Mouse (Mus musculus) embryonic facial prominence, embryonic 10.5 days (tissue): ENCODE results near the gene Btnl10. TPM values are rescaled to one million over a fixed set of nuclear protein-coding genes. Genes with fewer than 3 reads are reported as not detected.

Source experiments
- DNase-seq: peaks from one replicate; pipeline ENCODE4 v3.0.0-alpha.2; 2017; ENCODE audit warnings: low spot score
- H3K27ac ChIP-seq: fragments of 300-500 bp; sonication (generic); replicated peaks from 2 replicates; pipeline ENCODE4 v1.5.1; 2016; ENCODE audit warnings: mild to moderate bottlenecking
- H3K27me3 ChIP-seq: fragments of 300-500 bp; sonication (generic); replicated peaks from 2 replicates; pipeline ENCODE4 v1.6.1; 2016; ENCODE audit warnings: low read depth, mild to moderate bottlenecking; ENCODE audit not compliant: poor library complexity, severe bottlenecking
- H3K36me3 ChIP-seq: fragments of 300-500 bp; sonication (generic); replicated peaks from 2 replicates; pipeline ENCODE4 v1.6.1; 2016; ENCODE audit warnings: mild to moderate bottlenecking, moderate library complexity
- H3K4me1 ChIP-seq: fragments of 300-500 bp; sonication (generic); 2 replicates; pipeline ENCODE4 v1.6.1; 2016
- H3K4me3 ChIP-seq: fragments of 300-500 bp; sonication (generic); 2 replicates; pipeline ENCODE4 v1.5.1; 2016; ENCODE audit warnings: mild to moderate bottlenecking, moderate library complexity
- H3K9me3 ChIP-seq: fragments of 300-500 bp; sonication (generic); 2 replicates; pipeline ENCODE4 v1.6.1; 2016; ENCODE audit warnings: mild to moderate bottlenecking
- WGBS: fragments of 180-500 bp; shearing (Covaris S2); methylation state at CpG from one replicate; pipeline ENCODE4 v1.1.7; 2016; 5-methylcytosine and 5-hydroxymethylcytosine counted together
- polyA plus RNA-seq: library from polyadenylated mRNA; unstranded; fragments of >200 nt; fragmentation: Nextera tagmentation; extraction: Ambion mirVana; gene quantifications from 2 replicates; pipeline ENCODE4 v1.2.1, GENCODE M21; 2016

Gene Btnl10
- not detected in 2 replicates for polyA plus RNA-seq

GRCm38 (mm10) chr11:58917745-58918366 lies at the start of gene Btnl10:
Btnl10 (plus strand) TSS chr11:58917908.
- no peak within 1 kb of the TSS for H3K27ac ChIP-seq
- WGBS = 82% methylated on average over 12 of the region's 12 CpGs
- no peaks in the 10 kb centered on the region for H3K9me3 ChIP-seq
- H3K36me3 ChIP-seq = no peaks in the 10 kb centered on the region
- H3K27me3 ChIP-seq = no peaks in the 10 kb centered on the region; the same call in 1 of the 2 replicates
- H3K4me3 ChIP-seq = no peak within 1 kb of the TSS
- H3K4me1 ChIP-seq = peaks cover 17% of the 10 kb centered on the region
- no peak for DNase-seq

- peaks cover 32% of the 10 kb centered on the region for H3K36me3 ChIP-seq
- H3K4me1 ChIP-seq = peaks cover 13% of the 10 kb centered on the region
- peak overlapping the region; percentile 87; the same call in 1 of the 2 replicates for H3K27ac ChIP-seq
Observed at GRCm38 (mm10) chr11:58867954-58868330, 49.8 kb upstream of the Btnl10 start.

GRCm38 (mm10) chr11:58870961-58871360 lies 46.7 kb upstream of the Btnl10 start:
- DNase-seq = no peak
- no peak overlapping the region for H3K4me3 ChIP-seq
- peaks cover 13% of the 10 kb centered on the region for H3K4me1 ChIP-seq
- peaks cover 32% of the 10 kb centered on the region for H3K36me3 ChIP-seq
- no peaks in the 10 kb centered on the region for H3K27me3 ChIP-seq
- H3K27ac ChIP-seq = no peak overlapping the region
- H3K9me3 ChIP-seq = no peaks in the 10 kb centered on the region
- WGBS = 91% methylated on average over 4 of the region's 4 CpGs

More at GRCm38 (mm10) chr11:58867954-58868330, 49.8 kb upstream of the Btnl10 start:
- H3K27me3 ChIP-seq = no peaks in the 10 kb centered on the region
- peak overlapping the region; percentile 72 for H3K4me3 ChIP-seq
- no peaks in the 10 kb centered on the region for H3K9me3 ChIP-seq
- 90% methylated on average over 6 of the region's 6 CpGs for WGBS
- no peak for DNase-seq

- Histone ChIP-seq H3K9me3 (no peaks in the 10 kb centered on the region), H3K4me1 (no peaks in the 10 kb centered on the region), H3K27ac (no peak overlapping the region), H3K4me3 (no peak overlapping the region), H3K36me3 (peaks cover 48% of the 10 kb centered on the region), H3K27me3 (no peaks in the 10 kb centered on the region)
- DNase-seq = no peak
- 88% methylated on average over 8 of the region's 8 CpGs for WGBS
Observed at GRCm38 (mm10) chr11:58883756-58884155, 34.0 kb upstream of the Btnl10 start.

- Histone ChIP-seq H3K4me3 (no peak overlapping the region), H3K4me1 (no peaks in the 10 kb centered on the region), H3K27me3 (no peaks in the 10 kb centered on the region), H3K36me3 (peaks cover 70% of the 10 kb centered on the region), H3K9me3 (no peaks in the 10 kb centered on the region), H3K27ac (no peak overlapping the region)
- no peak for DNase-seq
- WGBS = 96% methylated on average over 10 of the region's 10 CpGs
Observed at GRCm38 (mm10) chr11:58890511-58890910, 27.2 kb upstream of the Btnl10 start.

GRCm38 (mm10) chr11:58894456-58894855 lies 23.3 kb upstream of the Btnl10 start:
- H3K4me1 ChIP-seq = no peaks in the 10 kb centered on the region
- no peaks in the 10 kb centered on the region for H3K9me3 ChIP-seq
- 68% methylated on average over 6 of the region's 6 CpGs for WGBS
- H3K36me3 ChIP-seq = peaks cover 95% of the 10 kb centered on the region
- no peak overlapping the region for H3K4me3 ChIP-seq
- H3K27me3 ChIP-seq = no peaks in the 10 kb centered on the region
- H3K27ac ChIP-seq = no peak overlapping the region
- peak; percentile 27 for DNase-seq

GRCm38 (mm10) chr11:58897485-58897884 lies 20.2 kb upstream of the Btnl10 start:
- peaks cover 2% of the 10 kb centered on the region for H3K4me1 ChIP-seq
- DNase-seq = no peak
- peaks cover 91% of the 10 kb centered on the region for H3K36me3 ChIP-seq
- WGBS = 87% methylated on average over 6 of the region's 6 CpGs
- H3K27me3 ChIP-seq = no peaks in the 10 kb centered on the region
- H3K9me3 ChIP-seq = no peaks in the 10 kb centered on the region
- H3K27ac ChIP-seq = no peak overlapping the region
- H3K4me3 ChIP-seq = no peak overlapping the region

- Histone ChIP-seq H3K9me3 (no peaks in the 10 kb centered on the region), H3K4me3 (no peak overlapping the region), H3K27me3 (no peaks in the 10 kb centered on the region), H3K27ac (no peak overlapping the region), H3K4me1 (peaks cover 13% of the 10 kb centered on the region), H3K36me3 (peaks cover 56% of the 10 kb centered on the region)
- no peak for DNase-seq
Observed at GRCm38 (mm10) chr11:58901080-58901479, 16.6 kb upstream of the Btnl10 start.

GRCm38 (mm10) chr11:58903511-58904409 lies 13.9 kb upstream of the Btnl10 start, which contains the start of gene Zfp39:
Zfp39 (minus strand) TSS chr11:58904225.
- Histone ChIP-seq H3K27ac (peak within 1 kb of the TSS; percentile 95), H3K9me3 (no peaks in the 10 kb centered on the region), H3K27me3 (no peaks in the 10 kb centered on the region), H3K36me3 (peaks cover 32% of the 10 kb centered on the region), H3K4me1 (peaks cover 13% of the 10 kb centered on the region), H3K4me3 (peak within 1 kb of the TSS; percentile 84)
- WGBS = under 1% methylated on average over 40 of the region's 40 CpGs
- peak; percentile 96 for DNase-seq

- H3K27ac ChIP-seq = peak overlapping the region; percentile 95
Observed at GRCm38 (mm10) chr11:58904410-58904718, 13.3 kb upstream of the Btnl10 start.

GRCm38 (mm10) chr11:58904838-58905237 lies 12.9 kb upstream of the Btnl10 start:
- DNase-seq = peak; percentile 42
- H3K27ac ChIP-seq = no peak overlapping the region
- WGBS = 47% methylated on average over 6 of the region's 6 CpGs
- H3K4me1 ChIP-seq = peaks cover 13% of the 10 kb centered on the region
- peak overlapping the region; percentile 84 for H3K4me3 ChIP-seq
- H3K9me3 ChIP-seq = no peaks in the 10 kb centered on the region
- H3K36me3 ChIP-seq = peaks cover 24% of the 10 kb centered on the region
- no peaks in the 10 kb centered on the region for H3K27me3 ChIP-seq

More at GRCm38 (mm10) chr11:58904410-58904718, 13.3 kb upstream of the Btnl10 start:
- Histone ChIP-seq H3K9me3 (no peaks in the 10 kb centered on the region), H3K4me1 (peaks cover 13% of the 10 kb centered on the region), H3K27me3 (no peaks in the 10 kb centered on the region), H3K4me3 (peak overlapping the region; percentile 84), H3K36me3 (peaks cover 26% of the 10 kb centered on the region)
- WGBS = 4% methylated on average over 8 of the region's 8 CpGs
- DNase-seq = no peak

GRCm38 (mm10) chr11:58913776-58914175 lies 3.9 kb upstream of the Btnl10 start:
- H3K9me3 ChIP-seq = no peaks in the 10 kb centered on the region
- H3K27me3 ChIP-seq = no peaks in the 10 kb centered on the region; the same call in 1 of the 2 replicates
- WGBS = 93% methylated on average over 1 of the region's 1 CpGs
- H3K4me1 ChIP-seq = peaks cover 13% of the 10 kb centered on the region; the same call in 1 of the 2 replicates
- no peak overlapping the region; the same call in 1 of the 2 replicates for H3K27ac ChIP-seq
- H3K36me3 ChIP-seq = no peaks in the 10 kb centered on the region
- H3K4me3 ChIP-seq = no peak overlapping the region
- no peak for DNase-seq
